Mouse (Mus musculus) hindbrain, embryonic 11.5 days (tissue): ENCODE measurements at regions not wholly inside any gene's neighbourhood (a gene's known extent, or its start where the extent isn't known, plus 50 kb on each side); places are given as distances from the start of the nearest gene placed in this dataset.

ENCODE experiments used
- ATAC-seq: fragments of 200-750 bp; cut with Nextera tagmentation; 2 replicates; pipeline ENCODE4 v1.8.0; 2017; ENCODE audit warnings: mild to moderate bottlenecking, moderate TSS enrichment, moderate library complexity; ENCODE audit not compliant: low FRiP score
- DNase-seq: peaks from one replicate; pipeline ENCODE4 v3.0.0-alpha.2; 2015; ENCODE audit warnings: low spot score
- H3K27ac ChIP-seq: fragments of 300-500 bp; sonication (generic); 2 replicates; pipeline ENCODE4 v1.5.1; 2014; ENCODE audit warnings: mild to moderate bottlenecking, low read depth, low read length
- H3K27me3 ChIP-seq: fragments of 300-500 bp; sonication (generic); 2 replicates; pipeline ENCODE4 v1.6.1; 2014; ENCODE audit warnings: mild to moderate bottlenecking, low read length, moderate library complexity, mixed read lengths; ENCODE audit not compliant: control insufficient read depth, insufficient read depth
- H3K36me3 ChIP-seq: fragments of 300-500 bp; sonication (generic); 2 replicates; pipeline ENCODE4 v1.6.1; 2014; ENCODE audit warnings: mild to moderate bottlenecking, low read length, moderate library complexity, mixed read lengths; ENCODE audit not compliant: control insufficient read depth, insufficient read depth
- H3K4me1 ChIP-seq: fragments of 300-500 bp; sonication (generic); replicated peaks from 2 replicates; pipeline ENCODE4 v1.6.1; 2014; ENCODE audit warnings: low read length, mixed read lengths; ENCODE audit not compliant: control insufficient read depth, insufficient read depth
- H3K4me2 ChIP-seq: fragments of 300-500 bp; sonication (generic); replicated peaks from 2 replicates; pipeline ENCODE4 v1.6.1; 2014; ENCODE audit warnings: mild to moderate bottlenecking, low read depth, low read length
- H3K4me3 ChIP-seq: fragments of 300-500 bp; sonication (generic); 2 replicates; pipeline ENCODE4 v1.5.1; 2014; ENCODE audit warnings: low read depth, low read length
- H3K9ac ChIP-seq: fragments of 300-500 bp; sonication (generic); 2 replicates; pipeline ENCODE4 v1.6.1; 2014; ENCODE audit warnings: low read depth, low read length
- H3K9me3 ChIP-seq: fragments of 300-500 bp; sonication (generic); 2 replicates; pipeline ENCODE4 v1.6.1; 2016; ENCODE audit warnings: low read length; ENCODE audit not compliant: control insufficient read depth
- WGBS: fragments of 180-500 bp; shearing (Covaris S2); extraction: QIAGEN DNeasy Blood & Tissue Kit; methylation state at CpG from one replicate; pipeline ENCODE4 v1.1.7; 2014; 5-methylcytosine and 5-hydroxymethylcytosine counted together

GRCm38 (mm10) chr1:120715105-120715877 is 113.1 kb downstream of the En1 start:
- no peak overlapping the region for H3K4me3 ChIP-seq
- no peaks in the 10 kb centered on the region for H3K4me1 ChIP-seq
- WGBS: 83% methylated on average over 9 of the region's 9 CpGs
- no peak for ATAC-seq
- no peaks in the 10 kb centered on the region for H3K27me3 ChIP-seq
- H3K4me2 ChIP-seq: no peak overlapping the region
- DNase-seq: no peak
- H3K36me3 ChIP-seq: no peaks in the 10 kb centered on the region
- H3K9me3 ChIP-seq: no peaks in the 10 kb centered on the region
- H3K27ac ChIP-seq: no peak overlapping the region
- no peak overlapping the region for H3K9ac ChIP-seq

DNA sequence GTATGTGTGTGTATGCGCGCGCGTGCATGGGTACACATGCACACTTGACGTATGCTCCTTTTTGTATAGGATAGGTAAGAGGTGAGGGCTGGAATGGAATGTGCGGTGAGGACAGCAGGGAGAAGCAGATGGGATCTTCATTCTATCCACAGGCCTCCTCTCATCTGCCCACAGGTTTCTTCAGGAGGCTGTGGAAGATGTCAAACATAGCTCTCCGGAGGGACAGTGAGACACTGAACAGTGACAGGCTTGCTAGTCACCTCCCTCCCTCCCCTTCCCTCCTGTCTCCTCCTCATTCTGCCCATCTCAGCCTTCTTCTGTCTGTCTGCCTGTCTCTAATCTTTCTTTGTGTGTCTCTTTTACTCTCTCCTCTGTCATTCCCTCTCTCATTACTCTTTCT is 124.6 kb downstream of the En1 start:
- WGBS: 95% methylated on average over 7 of the region's 7 CpGs
- no peak overlapping the region for H3K27ac ChIP-seq
- no peaks in the 10 kb centered on the region for H3K4me1 ChIP-seq
- H3K4me2 ChIP-seq: no peak overlapping the region
- H3K9ac ChIP-seq: no peak overlapping the region
- H3K4me3 ChIP-seq: no peak overlapping the region
- DNase-seq (no peak), ATAC-seq (no peak)
- no peaks in the 10 kb centered on the region for H3K36me3 ChIP-seq
- H3K27me3 ChIP-seq: no peaks in the 10 kb centered on the region
- no peaks in the 10 kb centered on the region for H3K9me3 ChIP-seq

DNA sequence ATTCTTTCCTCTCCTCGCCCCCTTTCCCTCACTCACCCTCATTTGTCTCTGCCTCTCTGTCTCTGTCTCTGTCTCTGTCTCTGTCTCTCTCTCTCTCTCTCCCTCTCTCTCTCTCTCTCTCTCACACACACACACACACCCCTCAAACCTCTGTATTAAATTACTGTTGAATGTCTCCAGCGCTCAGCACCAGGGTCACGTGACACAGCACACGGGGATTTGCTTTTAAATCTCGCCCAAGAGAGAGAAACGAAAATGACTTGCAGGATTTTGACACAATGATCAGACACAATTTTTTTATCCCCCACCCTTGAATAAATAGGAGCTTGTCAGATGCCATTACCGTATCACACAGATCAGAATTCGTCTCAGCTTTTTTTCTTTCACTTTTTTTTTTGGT is 125.2 kb downstream of the En1 start:
- H3K9me3 ChIP-seq: no peaks in the 10 kb centered on the region

GRCm38 (mm10) chr1:120732003-120732402 is 129.8 kb downstream of the En1 start:
- WGBS: 77% methylated on average over 1 of the region's 1 CpGs
- H3K36me3 ChIP-seq: no peaks in the 10 kb centered on the region

More for the DNA sequence above, 125.2 kb downstream of the En1 start:
- H3K4me1 ChIP-seq: no peaks in the 10 kb centered on the region
- no peak overlapping the region for H3K9ac ChIP-seq
- 77% methylated on average over 8 of the region's 8 CpGs for WGBS
- no peak overlapping the region for H3K4me2 ChIP-seq
- ATAC-seq (no peak), DNase-seq (no peak)
- H3K27me3 ChIP-seq: no peaks in the 10 kb centered on the region
- no peak overlapping the region for H3K27ac ChIP-seq
- no peak overlapping the region for H3K4me3 ChIP-seq
- H3K36me3 ChIP-seq: no peaks in the 10 kb centered on the region

GRCm38 (mm10) chr1:120733683-120734082 is 131.5 kb downstream of the En1 start:
- Histone ChIP-seq H3K9ac (no peak overlapping the region), H3K9me3 (no peaks in the 10 kb centered on the region), H3K27me3 (no peaks in the 10 kb centered on the region), H3K4me2 (no peak overlapping the region), H3K4me1 (no peaks in the 10 kb centered on the region), H3K27ac (no peak overlapping the region), H3K36me3 (no peaks in the 10 kb centered on the region), H3K4me3 (no peak overlapping the region)
- ATAC-seq (no peak), DNase-seq (no peak)
- 85% methylated on average over 5 of the region's 5 CpGs for WGBS

More at GRCm38 (mm10) chr1:120732003-120732402, 129.8 kb downstream of the En1 start:
- H3K9ac ChIP-seq: no peak overlapping the region
- H3K27me3 ChIP-seq: no peaks in the 10 kb centered on the region
- H3K4me1 ChIP-seq: no peaks in the 10 kb centered on the region
- no peaks in the 10 kb centered on the region for H3K9me3 ChIP-seq
- H3K4me2 ChIP-seq: no peak overlapping the region
- DNase-seq: no peak
- no peak overlapping the region for H3K4me3 ChIP-seq
- no peak for ATAC-seq
- H3K27ac ChIP-seq: no peak overlapping the region

GRCm38 (mm10) chr1:120734846-120735245 is 132.6 kb downstream of the En1 start:
- Histone ChIP-seq H3K27ac (no peak overlapping the region), H3K4me2 (no peak overlapping the region), H3K4me1 (no peaks in the 10 kb centered on the region), H3K4me3 (no peak overlapping the region), H3K36me3 (no peaks in the 10 kb centered on the region), H3K9me3 (no peaks in the 10 kb centered on the region), H3K9ac (no peak overlapping the region), H3K27me3 (no peaks in the 10 kb centered on the region)
- ATAC-seq (no peak), DNase-seq (no peak)

DNA sequence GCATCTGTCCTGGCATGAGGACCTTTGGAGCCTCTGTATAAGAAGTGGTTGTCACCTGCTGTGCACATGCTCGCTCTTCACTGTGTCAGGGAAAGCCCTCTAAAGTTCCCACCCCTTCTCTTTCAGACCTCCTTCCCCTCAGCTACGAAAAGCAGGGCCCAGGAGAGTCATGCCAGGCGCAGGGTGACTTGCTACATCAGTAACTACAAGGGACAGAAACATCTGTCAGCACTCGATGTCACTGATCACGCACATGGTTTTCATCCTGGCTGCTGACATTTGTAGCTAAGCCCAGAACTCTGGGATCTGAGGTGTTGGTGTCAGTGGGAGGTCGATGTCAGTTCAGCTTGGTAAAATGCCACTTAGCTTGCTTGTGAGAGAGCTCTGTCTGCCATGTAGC is 137.3 kb downstream of the En1 start:
- H3K4me1 ChIP-seq: no peaks in the 10 kb centered on the region
- WGBS: 61% methylated on average over 6 of the region's 6 CpGs
- DNase-seq (no peak), ATAC-seq (no peak)
- H3K4me3 ChIP-seq: no peak overlapping the region
- no peak overlapping the region for H3K9ac ChIP-seq
- H3K27me3 ChIP-seq: no peaks in the 10 kb centered on the region
- no peaks in the 10 kb centered on the region for H3K36me3 ChIP-seq
- no peaks in the 10 kb centered on the region for H3K9me3 ChIP-seq
- no peak overlapping the region for H3K27ac ChIP-seq
- no peak overlapping the region for H3K4me2 ChIP-seq

DNA sequence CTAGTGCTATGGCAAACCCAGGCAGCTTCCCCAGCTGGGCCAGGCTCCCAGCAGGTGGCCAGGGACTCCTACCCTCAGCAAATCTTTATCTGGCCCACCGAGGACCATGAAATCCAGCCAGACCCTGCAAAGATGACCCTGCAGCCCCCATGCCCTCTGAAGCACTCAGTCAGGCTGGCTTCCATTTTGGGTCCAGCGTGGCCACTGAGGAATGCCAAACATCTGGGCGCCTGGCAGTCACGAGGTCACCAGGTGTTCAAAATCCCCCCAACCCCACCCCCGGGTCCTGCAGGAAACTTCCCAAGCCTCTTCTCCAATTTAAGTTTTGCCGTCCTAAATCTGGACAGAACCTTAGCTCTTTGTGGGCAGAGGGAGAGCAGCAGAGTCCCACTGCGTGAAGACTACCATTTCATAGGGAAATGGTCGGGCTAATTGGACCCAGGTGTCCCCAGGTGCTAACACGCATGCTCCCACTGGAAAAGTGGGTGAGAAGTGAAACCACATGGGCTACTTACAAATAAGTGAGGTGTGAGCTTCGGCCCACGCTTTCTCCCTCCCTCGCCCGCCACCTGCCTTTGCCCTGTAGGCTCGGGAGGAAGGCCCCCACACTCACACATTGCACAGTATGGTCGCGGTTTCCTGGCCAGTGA is 139.0 kb downstream of the En1 start:
- Histone ChIP-seq H3K9me3 (no peaks in the 10 kb centered on the region), H3K9ac (no peak overlapping the region), H3K4me3 (no peak overlapping the region), H3K27me3 (no peaks in the 10 kb centered on the region), H3K4me2 (no peak overlapping the region), H3K27ac (no peak overlapping the region), H3K36me3 (no peaks in the 10 kb centered on the region), H3K4me1 (no peaks in the 10 kb centered on the region)
- DNase-seq (no peak), ATAC-seq (no peak)
- WGBS: 75% methylated on average over 16 of the region's 16 CpGs

DNA sequence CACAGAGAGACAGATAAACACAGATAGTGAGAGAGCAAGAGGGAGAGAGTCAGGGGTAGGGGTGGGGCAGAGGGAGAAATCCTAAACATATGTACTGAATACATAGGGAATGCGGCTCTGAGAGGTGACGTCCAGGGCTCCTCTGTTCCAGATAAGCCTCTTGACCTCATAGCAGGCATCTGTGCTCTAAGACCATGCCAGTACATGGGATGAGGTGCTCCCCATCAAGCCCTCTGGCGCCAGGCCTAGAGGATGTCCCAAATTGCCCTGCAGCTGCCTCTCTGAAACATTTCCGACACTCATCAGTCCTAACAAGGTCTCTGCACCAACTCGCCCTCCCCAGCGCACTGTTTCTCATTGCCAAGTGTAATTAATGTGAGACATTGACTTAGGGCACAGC is 146.7 kb downstream of the En1 start:
- ATAC-seq (no peak), DNase-seq (no peak)

More for the DNA sequence above, 146.7 kb downstream of the En1 start:
- Histone ChIP-seq H3K36me3 (no peaks in the 10 kb centered on the region), H3K27ac (no peak overlapping the region), H3K9me3 (no peaks in the 10 kb centered on the region), H3K4me1 (no peaks in the 10 kb centered on the region), H3K4me3 (no peak overlapping the region), H3K27me3 (no peaks in the 10 kb centered on the region), H3K9ac (no peak overlapping the region), H3K4me2 (no peak overlapping the region)
- 82% methylated on average over 6 of the region's 6 CpGs for WGBS
